Mouse (Mus musculus) 3T3-L1 (cell line): ENCODE results near the gene Elavl3.

Experiments
- DNase-seq: peaks from one replicate; pipeline ENCODE4 v3.0.0-alpha.2; 2015; ENCODE audit warnings: low read depth, low spot score

Gene Elavl3

GRCm38 (mm10) chr9:22058011-22058424 lies 6.2 kb upstream of the Elavl3 start:
- DNase-seq, result peak; percentile 75

- no peak for DNase-seq
Observed at GRCm38 (mm10) chr9:22057031-22057517, 5.3 kb upstream of the Elavl3 start.

DNA sequence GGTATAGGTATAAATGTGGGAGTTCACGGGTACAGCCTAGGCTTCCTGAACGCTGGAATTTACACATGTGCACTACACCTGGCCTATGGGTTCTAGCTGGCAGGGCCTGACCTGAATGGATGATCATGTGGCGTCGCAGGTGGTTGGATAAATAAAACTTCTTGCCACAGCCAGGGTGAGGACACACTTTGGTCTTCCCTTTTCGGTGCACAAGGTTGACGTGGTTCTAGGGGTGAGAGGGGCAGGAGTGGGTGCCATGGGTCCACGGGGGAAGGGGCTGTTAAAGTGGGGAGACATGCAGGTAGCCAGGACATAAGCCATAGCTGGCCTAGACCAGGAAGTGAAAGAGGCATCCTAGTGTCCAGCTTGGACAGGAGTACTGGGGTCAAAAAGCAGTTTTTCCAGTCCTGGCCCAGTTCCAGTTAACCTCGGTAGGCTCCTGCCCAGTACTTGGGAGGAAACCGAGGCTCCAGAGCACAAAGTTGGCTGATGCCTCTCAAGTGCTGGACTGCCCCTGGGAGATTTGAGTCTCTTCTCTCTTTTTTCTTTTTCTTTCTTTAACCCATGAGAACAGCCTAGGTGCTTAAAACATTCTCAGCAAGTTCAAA lies 4.6 kb upstream of the Elavl3 start:
- DNase-seq, result no peak

DNA sequence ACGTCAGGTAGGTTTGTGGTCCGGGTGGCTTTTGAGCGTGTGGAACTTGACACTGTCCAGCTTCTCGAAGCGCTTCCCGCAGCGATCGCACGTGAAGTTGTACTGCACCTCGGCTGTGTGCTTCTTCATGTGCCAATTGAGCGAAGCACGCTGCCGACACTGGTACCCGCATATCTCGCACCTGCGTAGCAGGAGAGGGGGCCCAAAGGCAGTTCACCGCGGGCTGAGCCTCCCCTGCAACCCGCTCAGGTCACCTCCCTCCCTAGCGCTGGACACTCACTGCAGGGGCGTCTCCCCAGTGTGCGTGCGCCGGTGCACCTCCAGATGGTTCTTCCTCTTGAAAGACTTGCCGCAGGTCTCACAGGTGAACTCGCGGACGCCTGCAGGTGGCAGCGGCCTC lies 3.9 kb upstream of the Elavl3 start:
- DNase-seq, result no peak

- no peak for DNase-seq
Observed at GRCm38 (mm10) chr9:22054411-22055076, 2.7 kb upstream of the Elavl3 start.

DNA sequence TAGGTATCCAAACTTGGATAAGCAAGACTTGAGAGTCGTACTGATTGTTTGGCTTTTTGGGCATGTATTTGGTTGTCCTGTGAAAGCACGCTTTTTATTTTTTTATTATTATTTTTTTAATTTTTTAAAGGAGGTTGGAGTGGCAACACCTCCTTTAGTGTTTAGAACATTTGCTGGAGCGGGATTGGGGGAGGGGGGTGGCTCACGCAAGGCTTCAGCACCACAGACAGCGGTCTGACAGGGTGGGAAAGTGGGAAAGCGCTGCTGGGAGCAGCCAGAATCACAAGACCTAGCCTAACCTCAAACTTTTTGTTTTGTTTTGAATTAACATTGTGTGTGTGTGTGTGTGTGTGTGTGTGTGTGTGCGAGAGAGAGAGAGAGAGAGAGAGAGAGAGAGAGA lies 1.8 kb upstream of the Elavl3 start:
- DNase-seq, result no peak

GRCm38 (mm10) chr9:22051161-22051957 lies 464 bp downstream of the Elavl3 start:
- DNase-seq, result no peak

- DNase-seq, result no peak
Observed at GRCm38 (mm10) chr9:22050351-22050889, 1.4 kb downstream of the Elavl3 start.

GRCm38 (mm10) chr9:22049721-22050270 lies 2.0 kb downstream of the Elavl3 start:
- no peak for DNase-seq

GRCm38 (mm10) chr9:22049315-22049714 lies 2.5 kb downstream of the Elavl3 start:
- DNase-seq, result no peak

DNA sequence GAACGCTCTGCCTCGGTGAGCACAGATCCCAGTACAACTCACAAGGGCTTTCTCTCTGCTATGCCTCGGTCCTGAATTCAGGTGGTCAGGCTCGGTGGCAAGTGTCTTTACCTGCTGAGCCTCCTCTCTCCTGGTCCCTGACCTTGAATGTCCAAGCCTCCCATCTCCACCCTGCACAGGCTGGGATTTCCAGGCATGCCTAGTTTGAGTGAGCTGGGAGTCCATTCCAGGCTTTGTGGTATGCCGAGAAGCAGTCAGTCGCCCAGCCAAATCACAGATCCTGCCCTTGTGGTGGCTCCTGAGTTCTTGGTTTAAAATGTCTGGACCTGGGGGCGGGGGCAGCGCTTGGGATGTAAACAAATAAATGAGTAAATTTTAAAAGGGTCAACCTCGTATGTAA lies 4.5 kb downstream of the Elavl3 start:
- peak; percentile 20 for DNase-seq

GRCm38 (mm10) chr9:22041832-22042231 lies 10.0 kb downstream of the Elavl3 start:
- no peak for DNase-seq

DNA sequence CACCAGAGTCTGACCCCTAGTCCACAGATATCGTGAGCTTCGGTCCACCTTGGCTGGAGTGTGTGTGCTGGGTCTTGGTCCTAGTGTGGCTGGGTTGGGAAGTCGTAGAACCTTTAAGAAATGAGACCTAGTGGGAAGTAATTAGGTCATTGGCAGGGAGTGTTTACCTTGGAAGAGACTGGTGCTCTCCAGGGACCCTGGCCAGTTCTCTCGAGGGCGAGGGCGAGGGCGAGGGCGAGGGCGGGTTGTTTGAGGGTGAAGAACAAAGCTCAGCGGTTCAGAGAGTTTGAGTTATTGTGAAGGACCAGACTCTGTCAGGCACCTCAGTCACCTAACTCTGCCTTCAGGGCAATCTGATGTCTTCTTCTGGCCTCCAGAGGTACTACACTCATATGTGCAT lies 14.0 kb downstream of the Elavl3 start:
- no peak for DNase-seq

DNA sequence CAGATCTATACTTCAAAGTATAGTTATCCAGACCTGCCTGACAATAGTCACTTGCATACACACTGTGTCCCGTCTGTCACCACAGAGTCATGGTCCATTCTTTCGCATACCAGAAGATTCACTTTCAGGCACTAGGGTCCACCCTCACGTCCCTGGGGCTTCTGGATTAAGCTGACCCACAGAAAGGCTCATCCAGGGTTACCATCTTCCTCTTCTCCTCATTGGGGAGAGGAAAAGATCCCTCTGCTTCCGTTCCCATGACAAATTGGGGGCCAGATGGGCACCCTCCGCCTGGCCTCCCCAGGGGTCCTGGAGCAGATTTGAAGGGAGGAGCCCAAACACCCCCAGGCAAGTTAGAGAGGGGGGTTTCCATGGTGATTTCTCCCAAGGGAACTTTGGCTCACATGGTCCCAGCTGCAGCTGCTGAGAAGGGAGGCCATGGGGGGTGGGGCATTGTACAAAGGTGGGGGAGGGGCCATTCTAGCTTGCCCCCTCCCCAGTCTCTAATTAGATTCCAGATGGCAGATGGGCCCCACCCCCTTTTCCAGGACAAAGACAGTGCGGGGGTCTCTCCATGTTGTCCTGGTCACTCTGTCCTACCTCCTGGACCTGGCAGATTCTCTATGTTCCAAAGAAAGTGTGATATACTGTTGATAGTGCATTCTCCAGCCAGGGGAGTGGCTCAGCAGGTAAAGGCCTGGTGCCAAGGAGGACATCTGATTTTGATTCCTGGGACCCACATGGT lies 16.4 kb downstream of the Elavl3 start:
- DNase-seq, result no peak

DNA sequence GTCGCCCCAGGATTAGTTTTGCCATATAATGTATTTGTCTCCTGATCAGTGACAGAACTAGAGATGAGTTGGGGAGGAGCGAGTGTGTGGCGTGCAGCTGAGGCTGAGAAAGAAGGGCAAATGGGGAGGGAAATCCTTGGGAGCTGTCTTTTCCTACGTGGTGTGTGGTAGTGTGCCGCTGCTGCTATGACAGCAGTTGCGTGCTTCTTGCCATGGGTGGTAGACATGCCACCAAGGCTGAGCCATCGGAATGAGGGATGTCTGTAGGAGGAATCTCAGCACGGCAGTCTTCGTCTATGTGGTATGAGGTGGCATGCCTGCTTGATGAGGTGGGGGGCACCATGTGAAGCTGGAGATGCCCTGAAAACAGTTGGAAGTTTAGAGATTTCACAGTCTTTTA lies 21.4 kb downstream of the Elavl3 start:
- DNase-seq, result no peak

DNA sequence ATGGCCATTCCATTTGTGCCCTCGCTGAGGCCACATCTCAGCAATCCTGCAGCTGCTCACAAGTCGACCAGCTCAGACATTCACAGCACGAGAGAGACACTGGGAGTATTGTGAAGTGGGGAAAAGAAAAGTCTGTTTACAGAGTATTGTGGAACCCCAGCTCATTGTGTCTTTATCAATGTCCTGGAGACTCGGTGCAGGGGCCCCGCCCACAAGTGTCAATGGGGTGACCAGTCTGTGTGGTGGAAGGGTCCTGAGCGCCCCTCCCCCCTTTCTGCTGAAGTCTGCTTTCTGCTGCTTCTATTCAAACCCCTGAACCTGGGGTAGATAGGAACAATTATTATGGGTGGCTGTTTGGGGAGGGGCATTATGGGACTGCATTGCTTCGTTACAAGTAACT lies 23.4 kb downstream of the Elavl3 start:
- no peak for DNase-seq

DNA sequence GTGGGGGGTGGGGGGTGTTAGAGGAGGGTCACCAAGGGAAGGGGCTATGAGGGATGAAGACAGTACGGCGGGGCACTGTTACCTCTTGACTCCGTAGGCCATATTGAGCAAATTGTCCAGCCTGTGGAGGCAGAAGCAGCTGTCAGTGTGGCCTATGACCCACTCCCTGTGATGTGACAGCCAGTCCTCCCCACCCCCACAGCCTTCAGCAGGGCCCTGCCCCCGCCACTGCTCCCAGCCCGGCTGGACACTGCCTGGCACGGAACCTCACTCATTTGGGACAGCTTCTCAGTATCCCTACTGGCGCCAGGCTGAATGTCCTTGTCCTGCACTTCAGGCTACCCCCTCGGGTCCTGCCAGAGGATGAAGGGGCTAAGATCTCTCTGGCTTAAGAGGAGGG lies 27.2 kb downstream of the Elavl3 start:
- DNase-seq, result no peak

- DNase-seq, result no peak
Observed at GRCm38 (mm10) chr9:22017208-22017825, 34.5 kb downstream of the Elavl3 start.

DNA sequence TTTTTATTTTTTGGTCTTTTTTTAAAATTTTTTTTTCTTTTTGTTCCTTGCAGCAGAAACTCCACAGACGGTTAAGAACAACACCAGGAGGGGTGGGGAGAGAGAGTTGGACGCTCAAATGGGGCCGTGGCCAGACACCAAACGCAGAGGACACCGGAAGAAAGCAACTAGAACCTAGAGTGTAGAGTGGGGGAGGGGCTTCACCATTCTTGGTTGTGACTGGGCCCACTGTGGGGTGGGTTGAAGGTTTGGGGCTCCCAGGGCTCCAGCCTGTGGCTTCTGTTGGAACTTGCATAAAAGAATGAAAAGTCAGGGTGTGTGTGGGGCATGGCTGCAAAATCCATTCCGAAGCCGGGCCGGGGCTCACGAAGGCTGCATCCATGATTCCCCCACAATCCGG lies 35.6 kb downstream of the Elavl3 start:
- DNase-seq, result no peak

GRCm38 (mm10) chr9:22012731-22013130 lies 39.1 kb downstream of the Elavl3 start:
- DNase-seq, result no peak

DNA sequence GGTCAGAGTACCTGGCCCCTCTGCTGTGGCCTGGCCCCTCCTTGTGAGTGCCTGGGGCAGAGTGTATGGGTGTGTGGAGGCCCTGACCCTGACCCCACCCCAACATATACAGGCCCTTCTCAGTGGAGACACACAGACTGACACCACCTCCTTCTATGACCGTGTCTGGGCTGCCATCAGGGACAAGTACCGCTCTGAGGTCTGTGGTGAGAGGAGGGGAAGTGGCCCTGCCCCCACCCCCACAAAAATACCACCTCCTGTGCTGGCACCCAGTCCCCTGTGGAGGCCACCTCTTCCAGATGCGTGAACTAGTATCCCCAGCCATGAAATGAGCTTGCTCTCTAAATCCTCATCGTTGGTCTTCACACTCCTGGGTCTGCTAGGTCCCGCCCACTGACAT lies 40.8 kb downstream of the Elavl3 start:
- no peak for DNase-seq
